Mouse (Mus musculus): Measurements from ENCODE around the gene Adgrf5. TPM values are rescaled to one million over a fixed set of nuclear protein-coding genes. Genes with fewer than 3 reads are reported as not detected.

The Adgrf5 gene
- polyA plus RNA-seq, 1 experiment, result 1.1 TPM

DNA sequence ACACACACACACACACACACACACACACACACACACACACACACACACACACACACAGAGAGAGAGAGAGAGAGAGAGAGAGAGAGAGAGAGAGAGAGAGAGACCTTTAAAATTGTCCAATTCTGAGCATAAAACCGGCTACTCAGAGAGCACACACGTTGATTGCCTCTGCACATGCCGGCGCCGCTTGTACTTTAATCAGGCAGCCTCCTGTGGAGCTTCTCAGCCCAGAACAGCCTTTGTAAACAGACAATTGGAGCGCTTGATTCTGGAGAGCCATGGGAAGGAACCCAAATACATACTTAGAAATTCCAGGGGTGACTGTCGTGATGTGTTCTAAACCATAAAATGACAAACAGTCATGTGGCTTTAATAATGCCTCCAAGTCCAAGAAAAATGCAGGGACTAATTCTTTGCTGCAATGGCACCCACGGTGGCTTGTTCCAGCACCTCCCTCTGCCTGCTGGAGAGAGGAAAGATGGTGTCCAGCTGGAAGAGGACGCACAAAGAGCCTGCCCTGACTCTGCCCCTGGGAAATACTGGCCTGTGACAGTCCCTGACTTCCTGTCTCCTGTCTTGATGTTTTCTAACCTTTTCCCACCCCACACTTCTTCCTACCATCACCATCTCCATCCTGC, 2.2 kb upstream of the Adgrf5 start:
- no peak for TF ChIP-seq CTCF (IDR thresholded peaks at IDR 0.05; ENCODE audit: low read depth, low read length)
- no peak for TF ChIP-seq EP300 (IDR thresholded peaks at IDR 0.05; ENCODE audit: insufficient read depth, low read depth, low read length)
- no peak for TF ChIP-seq POLR2A (IDR thresholded peaks at IDR 0.05; ENCODE audit: insufficient read depth, low read length)
- Histone ChIP-seq H3K36me3 (ENCODE audit: control insufficient read depth, insufficient read depth, low read length, poor library complexity, severe bottlenecking) (no peaks in the 10 kb centered on the region), H3K9ac (ENCODE audit: low read depth, poor library complexity, severe bottlenecking) (no peak overlapping the region), H3K4me1 (ENCODE audit: control insufficient read depth, insufficient read depth, low read length) (no peaks in the 10 kb centered on the region), H3K4me3 (ENCODE audit: low read depth, low read length) (no peak overlapping the region), H3K27me3 (ENCODE audit: control insufficient read depth, insufficient read depth, low read length, poor library complexity, severe bottlenecking) (no peaks in the 10 kb centered on the region), H3K27ac (ENCODE audit: insufficient read depth, low read length) (no peak overlapping the region), H3K9me3 (replicated peaks; ENCODE audit: control insufficient read depth, insufficient read depth, low read length, poor library complexity, severe bottlenecking) (no peaks in the 10 kb centered on the region)

DNA sequence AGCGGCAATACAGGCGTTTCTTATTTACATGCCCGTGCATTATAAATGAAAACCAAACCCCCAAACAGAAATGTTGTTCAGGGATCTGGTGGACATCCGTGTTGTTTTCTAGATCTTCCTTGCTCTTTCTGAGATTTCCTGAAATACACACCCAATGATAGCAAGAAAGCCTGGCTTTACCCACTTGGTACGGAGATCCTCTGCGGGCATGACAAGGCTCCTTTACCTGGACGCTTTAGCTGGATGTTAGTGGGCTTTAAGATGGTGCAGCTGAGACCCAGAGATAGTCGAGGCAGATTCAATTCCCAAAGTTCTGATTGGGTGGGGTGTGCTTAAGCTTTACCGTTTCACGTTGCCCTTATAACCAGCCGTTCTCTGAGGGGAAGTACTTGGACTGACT, 770 bp downstream of the Adgrf5 start:
- no peak overlapping the region for H3K4me3 ChIP-seq (ENCODE audit: low read depth, low read length)
- H3K9me3 ChIP-seq (replicated peaks; ENCODE audit: control insufficient read depth, insufficient read depth, low read length, poor library complexity, severe bottlenecking), result no peaks in the 10 kb centered on the region
- no peaks in the 10 kb centered on the region for H3K36me3 ChIP-seq (ENCODE audit: control insufficient read depth, insufficient read depth, low read length, poor library complexity, severe bottlenecking)
- no peak overlapping the region for H3K9ac ChIP-seq (ENCODE audit: low read depth, poor library complexity, severe bottlenecking)
- peaks cover 6% of the 10 kb centered on the region for H3K4me1 ChIP-seq (ENCODE audit: control insufficient read depth, insufficient read depth, low read length)
- TF ChIP-seq EP300 (IDR thresholded peaks at IDR 0.05; ENCODE audit: insufficient read depth, low read depth, low read length), result no peak
- TF ChIP-seq POLR2A (IDR thresholded peaks at IDR 0.05; ENCODE audit: insufficient read depth, low read length), result no peak
- TF ChIP-seq CTCF (IDR thresholded peaks at IDR 0.05; ENCODE audit: low read depth, low read length), result no peak
- H3K27me3 ChIP-seq (ENCODE audit: control insufficient read depth, insufficient read depth, low read length, poor library complexity, severe bottlenecking), result no peaks in the 10 kb centered on the region
- no peak overlapping the region for H3K27ac ChIP-seq (ENCODE audit: insufficient read depth, low read length)

DNA sequence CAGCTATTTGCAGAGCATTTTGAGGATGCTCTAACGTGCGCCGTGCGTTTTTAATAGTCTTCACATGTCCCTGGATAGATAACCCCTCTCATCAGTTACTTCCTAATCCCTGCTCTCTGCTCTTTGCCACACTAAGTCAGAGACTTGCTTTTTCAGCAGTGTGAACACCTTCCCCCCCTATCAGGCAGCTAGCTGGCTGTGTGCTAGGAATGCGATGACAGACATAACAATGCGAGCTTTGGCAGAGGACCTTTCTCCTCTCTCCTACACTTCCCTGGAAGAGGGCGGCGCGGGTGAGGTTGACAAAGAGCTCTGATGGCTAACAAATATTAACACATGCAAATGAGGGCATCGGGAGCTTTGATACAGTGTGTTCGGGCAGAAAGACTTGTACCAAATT, 2.1 kb downstream of the Adgrf5 start:
- Histone ChIP-seq H3K4me3 (ENCODE audit: low read depth, low read length) (no peak overlapping the region), H3K4me1 (ENCODE audit: control insufficient read depth, insufficient read depth, low read length) (peaks cover 6% of the 10 kb centered on the region), H3K9me3 (replicated peaks; ENCODE audit: control insufficient read depth, insufficient read depth, low read length, poor library complexity, severe bottlenecking) (no peaks in the 10 kb centered on the region), H3K9ac (ENCODE audit: low read depth, poor library complexity, severe bottlenecking) (no peak overlapping the region), H3K36me3 (ENCODE audit: control insufficient read depth, insufficient read depth, low read length, poor library complexity, severe bottlenecking) (no peaks in the 10 kb centered on the region), H3K27ac (ENCODE audit: insufficient read depth, low read length) (no peak overlapping the region), H3K27me3 (ENCODE audit: control insufficient read depth, insufficient read depth, low read length, poor library complexity, severe bottlenecking) (no peaks in the 10 kb centered on the region)
- no peak for TF ChIP-seq EP300 (IDR thresholded peaks at IDR 0.05; ENCODE audit: insufficient read depth, low read depth, low read length)

DNA sequence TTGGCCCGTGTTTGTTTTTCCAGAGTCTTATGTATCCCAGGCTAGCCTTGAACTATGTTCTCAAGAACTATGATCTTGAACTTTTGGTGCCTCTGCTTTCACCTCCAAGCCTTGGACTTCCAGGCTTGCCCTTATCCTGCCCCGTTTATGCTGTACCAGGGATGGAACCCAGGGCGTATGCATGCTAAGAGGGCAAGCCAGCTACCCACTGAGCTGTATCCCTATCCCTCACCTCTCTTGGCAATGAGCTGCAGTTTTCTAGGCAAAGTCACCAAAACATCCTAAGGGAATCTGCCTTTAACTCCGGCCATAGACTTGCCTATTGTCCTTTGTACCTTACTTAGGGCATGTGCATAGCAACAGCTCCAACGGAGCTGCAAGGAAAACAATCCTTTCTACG, 2.6 kb downstream of the Adgrf5 start:
- Histone ChIP-seq H3K27me3 (ENCODE audit: control insufficient read depth, insufficient read depth, low read length, poor library complexity, severe bottlenecking) (no peaks in the 10 kb centered on the region), H3K4me1 (ENCODE audit: control insufficient read depth, insufficient read depth, low read length) (peaks cover 6% of the 10 kb centered on the region), H3K9ac (ENCODE audit: low read depth, poor library complexity, severe bottlenecking) (no peak overlapping the region), H3K9me3 (replicated peaks; ENCODE audit: control insufficient read depth, insufficient read depth, low read length, poor library complexity, severe bottlenecking) (no peaks in the 10 kb centered on the region), H3K36me3 (ENCODE audit: control insufficient read depth, insufficient read depth, low read length, poor library complexity, severe bottlenecking) (no peaks in the 10 kb centered on the region), H3K27ac (ENCODE audit: insufficient read depth, low read length) (no peak overlapping the region), H3K4me3 (ENCODE audit: low read depth, low read length) (no peak overlapping the region)
- TF ChIP-seq POLR2A (IDR thresholded peaks at IDR 0.05; ENCODE audit: insufficient read depth, low read length) (no peak), CTCF (IDR thresholded peaks at IDR 0.05; ENCODE audit: low read depth, low read length) (no peak), EP300 (IDR thresholded peaks at IDR 0.05; ENCODE audit: insufficient read depth, low read depth, low read length) (no peak)

DNA sequence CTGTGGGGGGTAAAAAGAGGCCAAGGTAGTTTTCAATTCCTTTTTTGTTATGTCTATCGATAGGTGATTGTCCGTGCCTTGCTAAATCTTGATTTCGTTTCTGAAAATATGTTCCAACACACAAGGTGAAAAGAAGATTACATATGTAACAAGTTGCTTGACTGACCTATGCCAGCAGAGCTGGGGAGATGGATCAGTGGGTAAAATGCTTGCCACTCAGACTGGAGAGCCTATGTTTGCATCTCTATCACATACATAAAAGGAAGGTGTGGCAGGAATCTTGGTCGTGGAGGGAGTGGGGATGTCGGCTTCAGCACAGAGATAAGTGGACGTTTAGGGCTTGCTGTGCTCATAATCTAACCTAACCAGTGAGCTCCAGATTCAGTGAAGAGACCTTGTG, 3.7 kb downstream of the Adgrf5 start:
- Histone ChIP-seq H3K9ac (ENCODE audit: low read depth, poor library complexity, severe bottlenecking) (no peak overlapping the region), H3K36me3 (ENCODE audit: control insufficient read depth, insufficient read depth, low read length, poor library complexity, severe bottlenecking) (no peaks in the 10 kb centered on the region), H3K27ac (ENCODE audit: insufficient read depth, low read length) (no peak overlapping the region), H3K4me3 (ENCODE audit: low read depth, low read length) (no peak overlapping the region), H3K4me1 (ENCODE audit: control insufficient read depth, insufficient read depth, low read length) (peaks cover 6% of the 10 kb centered on the region), H3K27me3 (ENCODE audit: control insufficient read depth, insufficient read depth, low read length, poor library complexity, severe bottlenecking) (no peaks in the 10 kb centered on the region), H3K9me3 (replicated peaks; ENCODE audit: control insufficient read depth, insufficient read depth, low read length, poor library complexity, severe bottlenecking) (no peaks in the 10 kb centered on the region)
- no peak for TF ChIP-seq POLR2A (IDR thresholded peaks at IDR 0.05; ENCODE audit: insufficient read depth, low read length)
- no peak for TF ChIP-seq EP300 (IDR thresholded peaks at IDR 0.05; ENCODE audit: insufficient read depth, low read depth, low read length)
- TF ChIP-seq CTCF (IDR thresholded peaks at IDR 0.05; ENCODE audit: low read depth, low read length), result no peak

DNA sequence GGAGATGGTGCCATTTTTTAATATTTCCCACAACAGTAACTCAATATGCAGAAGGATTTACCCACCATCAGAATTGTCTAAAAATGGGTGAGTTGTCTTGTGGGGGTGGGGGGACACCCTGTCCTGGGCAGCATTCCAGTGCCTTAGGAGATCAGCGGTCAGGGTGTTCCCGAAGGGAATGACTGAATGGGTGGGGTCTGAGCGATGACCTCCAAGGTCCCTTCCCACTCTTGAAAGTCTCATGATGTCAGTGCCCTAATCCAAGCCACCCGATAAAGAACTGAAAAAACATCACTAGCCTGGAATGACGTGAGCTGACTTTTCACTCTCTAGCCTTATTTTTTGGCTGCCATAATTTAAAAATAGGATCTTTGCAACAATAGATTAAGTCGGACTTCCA, 5.0 kb downstream of the Adgrf5 start:
- Histone ChIP-seq H3K9ac (ENCODE audit: low read depth, poor library complexity, severe bottlenecking) (no peak overlapping the region), H3K27ac (ENCODE audit: insufficient read depth, low read length) (no peak overlapping the region)
- TF ChIP-seq POLR2A (IDR thresholded peaks at IDR 0.05; ENCODE audit: insufficient read depth, low read length) (no peak), EP300 (IDR thresholded peaks at IDR 0.05; ENCODE audit: insufficient read depth, low read depth, low read length) (no peak), CTCF (IDR thresholded peaks at IDR 0.05; ENCODE audit: low read depth, low read length) (no peak)

More for the DNA sequence above, 5.0 kb downstream of the Adgrf5 start:
- H3K36me3 ChIP-seq (ENCODE audit: control insufficient read depth, insufficient read depth, low read length, poor library complexity, severe bottlenecking), result no peaks in the 10 kb centered on the region
- no peaks in the 10 kb centered on the region for H3K9me3 ChIP-seq (replicated peaks; ENCODE audit: control insufficient read depth, insufficient read depth, low read length, poor library complexity, severe bottlenecking)
- no peaks in the 10 kb centered on the region for H3K27me3 ChIP-seq (ENCODE audit: control insufficient read depth, insufficient read depth, low read length, poor library complexity, severe bottlenecking)
- no peak overlapping the region for H3K4me3 ChIP-seq (ENCODE audit: low read depth, low read length)
- peaks cover 6% of the 10 kb centered on the region for H3K4me1 ChIP-seq (ENCODE audit: control insufficient read depth, insufficient read depth, low read length)

Data from ES-Bruce4 (cell line).